Mouse (Mus musculus) left cerebral cortex, adult 18-20 months (tissue): ENCODE results near the gene Oard1. TPM values are rescaled to one million over a fixed set of nuclear protein-coding genes. Genes with fewer than 3 reads are reported as not detected.

Experiments used
- total RNA-seq, 2 experiments: library from RNA; stranded (reverse); gene quantifications; 2 replicates each; pipeline ENCODE4 v1.2.3; 2021

Gene Oard1
- total RNA-seq, 2 experiments from 2014 or later: 11.9 to 14.6 TPM

Other genes starting within 250 kb of the Oard1 start
- gene A530064D06Rik, start 242.7 kb upstream of the Oard1 start, total RNA-seq: not detected
- not detected for gene Trem1, start 177.2 kb upstream of the Oard1 start, total RNA-seq
- not detected for gene Trem3, start 162.2 kb upstream of the Oard1 start, total RNA-seq
- gene Treml4, start 145.7 kb upstream of the Oard1 start, total RNA-seq: under 1 TPM in 1 of 2 experiments, not detected in 1; 0.72 TPM
- under 1 TPM; 0.52 to 0.63 TPM for gene Treml2, start 110.5 kb upstream of the Oard1 start, total RNA-seq
- gene B430306N03Rik, start 93.9 kb upstream of the Oard1 start, total RNA-seq: under 1 TPM; 0.09 to 0.12 TPM
- 10 to 100 TPM in 1 of 2 experiments, 1 to 10 TPM in 1; 9.6 to 12.1 TPM for gene Trem2, start 63.6 kb upstream of the Oard1 start, total RNA-seq
- gene Treml1, start 50.1 kb upstream of the Oard1 start, total RNA-seq: under 1 TPM; 0.42 to 0.46 TPM
- 10 to 100 TPM; 25.2 to 28.7 TPM for gene Nfya, start 108 bp upstream of the Oard1 start, total RNA-seq
- gene Apobec2, start 22.9 kb downstream of the Oard1 start, total RNA-seq: not detected
- not detected for gene Tspo2, start 41.5 kb downstream of the Oard1 start, total RNA-seq
- gene Unc5cl, start 44.9 kb downstream of the Oard1 start, total RNA-seq: under 1 TPM; 0.26 to 0.42 TPM